Mouse (Mus musculus): Measurements from ENCODE around the gene Ift81.
"Not testable (repeated sequence)": the region's sequence is repeated elsewhere in the genome, so short reads cannot be mapped to it uniquely, and the experiment has no call there.

Gene Ift81

GRCm38 (mm10) chr5:122613908-122614732 is at the start of gene Ift81:
Ift81 (minus strand) TSS chr5:122614518.
- DNase-seq: peak; percentile 99 to 100

- DNase-seq: no peak
Measured at GRCm38 (mm10) chr5:122662501-122662900, 48.2 kb upstream of the Ift81 start.

- DNase-seq: no peak
Measured at GRCm38 (mm10) chr5:122656808-122657207, 42.5 kb upstream of the Ift81 start.

- peak in 1 of 2 experiments; percentile 32 for DNase-seq
Measured at GRCm38 (mm10) chr5:122654268-122654573, 39.9 kb upstream of the Ift81 start.

- DNase-seq: peak; percentile 73 to 74
Measured at GRCm38 (mm10) chr5:122653446-122654267, 39.3 kb upstream of the Ift81 start.

- peak in 1 of 2 experiments; percentile 46 for DNase-seq
Measured at GRCm38 (mm10) chr5:122653112-122653445, 38.8 kb upstream of the Ift81 start.

- no peak for DNase-seq
Measured at GRCm38 (mm10) chr5:122652506-122652905, 38.2 kb upstream of the Ift81 start.

- DNase-seq: no peak
Measured at GRCm38 (mm10) chr5:122650100-122650499, 35.8 kb upstream of the Ift81 start.

GRCm38 (mm10) chr5:122649264-122649663 is 34.9 kb upstream of the Ift81 start:
- DNase-seq: no peak

GRCm38 (mm10) chr5:122647952-122648374 is 33.6 kb upstream of the Ift81 start:
- DNase-seq: not testable (repeated sequence)

GRCm38 (mm10) chr5:122647256-122647924 is 33.1 kb upstream of the Ift81 start:
- DNase-seq: peak in 1 of 2 experiments; percentile 31

GRCm38 (mm10) chr5:122646050-122646449 is 31.7 kb upstream of the Ift81 start:
- DNase-seq: no peak

- DNase-seq: no peak
Measured at GRCm38 (mm10) chr5:122645290-122645689, 31.0 kb upstream of the Ift81 start.

GRCm38 (mm10) chr5:122644111-122644607 is 29.8 kb upstream of the Ift81 start:
- no peak for DNase-seq

- DNase-seq: peak; percentile 34 to 57
Measured at GRCm38 (mm10) chr5:122643701-122644100, 29.4 kb upstream of the Ift81 start, which contains the start of gene P2rx7. P2rx7 (plus strand) TSS chr5:122643911.

- DNase-seq: no peak
Measured at GRCm38 (mm10) chr5:122639986-122640385, 25.7 kb upstream of the Ift81 start.

- no peak for DNase-seq
Measured at GRCm38 (mm10) chr5:122639517-122639916, 25.2 kb upstream of the Ift81 start.

- no peak for DNase-seq
Measured at GRCm38 (mm10) chr5:122638296-122638695, 24.0 kb upstream of the Ift81 start.

GRCm38 (mm10) chr5:122636958-122637357 is 22.6 kb upstream of the Ift81 start:
- DNase-seq: peak; percentile 32 to 36

GRCm38 (mm10) chr5:122636308-122636707 is 22.0 kb upstream of the Ift81 start:
- DNase-seq: no peak

- DNase-seq: no peak
Measured at GRCm38 (mm10) chr5:122635228-122635627, 20.9 kb upstream of the Ift81 start.

GRCm38 (mm10) chr5:122627243-122627642 is 12.9 kb upstream of the Ift81 start:
- peak; percentile 97 to 98 for DNase-seq

All from cerebellum, postnatal 14 days (tissue).